Mouse (Mus musculus) forebrain, postnatal 0 days (tissue): ENCODE data around the gene Msl2. TPM values are rescaled to one million over a fixed set of nuclear protein-coding genes. Genes with fewer than 3 reads are reported as not detected.

Experiments
- ATAC-seq: fragments of 200-750 bp; cut with Nextera tagmentation; 2 replicates; pipeline ENCODE4 v1.8.0; 2017; ENCODE audit warnings: mild to moderate bottlenecking, moderate library complexity
- DNase-seq: peaks from one replicate; pipeline ENCODE4 v3.0.0-alpha.2; 2015
- H3K27ac ChIP-seq: fragments of 300-500 bp; sonication (generic); 2 replicates; pipeline ENCODE4 v1.5.1; 2014; ENCODE audit warnings: low read depth, mild to moderate bottlenecking, antibody characterized with exemption, low read length, moderate library complexity, mixed read lengths
- H3K27me3 ChIP-seq: fragments of 300-500 bp; sonication (generic); 2 replicates; pipeline ENCODE4 v1.6.1; 2014; ENCODE audit warnings: mild to moderate bottlenecking, low read length, mixed read lengths; ENCODE audit not compliant: insufficient read depth
- H3K36me3 ChIP-seq: fragments of 300-500 bp; sonication (generic); 2 replicates; pipeline ENCODE4 v1.6.1; 2014; ENCODE audit warnings: mild to moderate bottlenecking, moderate library complexity; ENCODE audit not compliant: insufficient read depth
- H3K4me1 ChIP-seq: fragments of 300-500 bp; sonication (generic); 2 replicates; pipeline ENCODE4 v1.6.1; 2014; ENCODE audit warnings: antibody characterized with exemption; ENCODE audit not compliant: insufficient read depth
- H3K4me2 ChIP-seq: fragments of 300-500 bp; sonication (generic); 2 replicates; pipeline ENCODE4 v1.6.1; 2014; ENCODE audit warnings: low read depth, mild to moderate bottlenecking, moderate library complexity
- H3K4me3 ChIP-seq: fragments of 300-500 bp; sonication (generic); 2 replicates; pipeline ENCODE4 v1.5.1; 2014; ENCODE audit warnings: low read depth, low read length, mixed read lengths
- H3K9ac ChIP-seq: fragments of 300-500 bp; sonication (generic); 2 replicates; pipeline ENCODE4 v1.6.1; 2014; ENCODE audit warnings: mild to moderate bottlenecking
- H3K9me3 ChIP-seq: fragments of 300-500 bp; sonication (generic); 2 replicates; pipeline ENCODE4 v1.6.1; 2016; ENCODE audit warnings: low read length
- CTCF ChIP-seq: sonication (generic); IDR thresholded peaks from 2 replicates; pipeline ENCODE4 v1.5.1; 2016; ENCODE audit warnings: antibody characterized with exemption, control low read depth, low read depth
- WGBS: fragments of 180-500 bp; shearing (Covaris S2); extraction: QIAGEN DNeasy Blood & Tissue Kit; methylation state at CpG from one replicate; pipeline ENCODE4 v1.1.7; 2014; 5-methylcytosine and 5-hydroxymethylcytosine counted together
- polyA plus RNA-seq: library from polyadenylated mRNA; unstranded; fragments of >200 nt; fragmentation: Nextera tagmentation; extraction: Ambion mirVana; gene quantifications from 2 replicates; pipeline ENCODE4 v1.2.1, GENCODE M21; 2015
- total RNA-seq: library from RNA; depleted of rRNA; stranded (reverse); fragments of >200 nt; gene quantifications from 2 replicates; pipeline ENCODE4 v1.2.3, GENCODE M21; 2014

Msl2 gene
- total and polyA plus RNA-seq, 2 experiments from 2014 or later: 4.9 to 33.9 TPM

GRCm38 (mm10) chr9:101057156-101057555, 16.7 kb upstream of the Msl2 start:
- Histone ChIP-seq H3K9ac (no peak overlapping the region), H3K4me1 (no peaks in the 10 kb centered on the region), H3K27ac (no peak overlapping the region), H3K4me2 (no peak overlapping the region), H3K36me3 (no peaks in the 10 kb centered on the region), H3K9me3 (no peaks in the 10 kb centered on the region), H3K27me3 (no peaks in the 10 kb centered on the region), H3K4me3 (no peak overlapping the region)
- no peak for DNase-seq
- WGBS: 95% methylated on average over 4 of the region's 4 CpGs
- TF ChIP-seq CTCF: no peak
- ATAC-seq: no peak

- Histone ChIP-seq H3K4me1 (no peaks in the 10 kb centered on the region; the same call in 1 of the 2 replicates), H3K27ac (no peak overlapping the region), H3K4me2 (no peak overlapping the region), H3K27me3 (no peaks in the 10 kb centered on the region), H3K36me3 (no peaks in the 10 kb centered on the region), H3K9me3 (no peaks in the 10 kb centered on the region), H3K4me3 (no peak overlapping the region), H3K9ac (no peak overlapping the region)
- WGBS: 83% methylated on average over 11 of the region's 11 CpGs
- no peak for DNase-seq
- no peak for ATAC-seq
- TF ChIP-seq CTCF: no peak
Measured at GRCm38 (mm10) chr9:101061035-101061434, 12.9 kb upstream of the Msl2 start.

- Histone ChIP-seq H3K27ac (no peak overlapping the region), H3K4me3 (no peak overlapping the region), H3K36me3 (no peaks in the 10 kb centered on the region), H3K27me3 (no peaks in the 10 kb centered on the region), H3K9me3 (no peaks in the 10 kb centered on the region), H3K4me2 (no peak overlapping the region), H3K4me1 (no peaks in the 10 kb centered on the region; the same call in 1 of the 2 replicates), H3K9ac (no peak overlapping the region)
- WGBS: 59% methylated on average over 6 of the region's 6 CpGs
- no peak for DNase-seq
- ATAC-seq: no peak
- TF ChIP-seq CTCF: no peak
Measured at GRCm38 (mm10) chr9:101062253-101062780, 11.6 kb upstream of the Msl2 start.

GRCm38 (mm10) chr9:101065076-101065602, 8.8 kb upstream of the Msl2 start:
- Histone ChIP-seq H3K9me3 (no peaks in the 10 kb centered on the region), H3K27ac (no peak overlapping the region), H3K4me2 (no peak overlapping the region), H3K4me3 (no peak overlapping the region), H3K4me1 (no peaks in the 10 kb centered on the region; the same call in 1 of the 2 replicates), H3K9ac (no peak overlapping the region), H3K27me3 (no peaks in the 10 kb centered on the region), H3K36me3 (no peaks in the 10 kb centered on the region)
- WGBS: 52% methylated on average over 3 of the region's 3 CpGs
- TF ChIP-seq CTCF: no peak
- no peak; the same call in 1 of the 2 replicates for ATAC-seq
- DNase-seq: peak; percentile 34

- Histone ChIP-seq H3K4me2 (no peak overlapping the region), H3K36me3 (no peaks in the 10 kb centered on the region), H3K27me3 (no peaks in the 10 kb centered on the region), H3K4me1 (peaks cover 7% of the 10 kb centered on the region; the same call in 1 of the 2 replicates), H3K9me3 (no peaks in the 10 kb centered on the region), H3K27ac (no peak overlapping the region), H3K9ac (no peak overlapping the region), H3K4me3 (no peak overlapping the region)
- ATAC-seq (no peak), DNase-seq (no peak)
- WGBS: 96% methylated on average over 3 of the region's 3 CpGs
- no peak for TF ChIP-seq CTCF
Measured at GRCm38 (mm10) chr9:101069781-101070180, 4.1 kb upstream of the Msl2 start.

GRCm38 (mm10) chr9:101072506-101072905, 1.4 kb upstream of the Msl2 start:
- ATAC-seq: no peak
- no peak overlapping the region; the same call in 1 of the 2 replicates for H3K4me3 ChIP-seq

GRCm38 (mm10) chr9:101073041-101073986, 587 bp upstream of the Msl2 start:
- 2% methylated on average over 63 of the region's 65 CpGs for WGBS
- no peaks in the 10 kb centered on the region for H3K27me3 ChIP-seq
- H3K4me1 ChIP-seq: peaks cover 15% of the 10 kb centered on the region
- H3K36me3 ChIP-seq: no peaks in the 10 kb centered on the region
- H3K9ac ChIP-seq: peak overlapping the region; percentile 100
- peak overlapping the region; percentile 85 for H3K4me2 ChIP-seq
- peak; percentile 99 for DNase-seq
- H3K27ac ChIP-seq: peak overlapping the region; percentile 99
- H3K9me3 ChIP-seq: no peaks in the 10 kb centered on the region
- ATAC-seq: peak; percentile 93
- peak overlapping the region; percentile 98 for H3K4me3 ChIP-seq
- no peak for TF ChIP-seq CTCF

More at GRCm38 (mm10) chr9:101072506-101072905, 1.4 kb upstream of the Msl2 start:
- WGBS: 31% methylated on average over 5 of the region's 5 CpGs
- H3K9ac ChIP-seq: peak overlapping the region; percentile 100; the same call in 1 of the 2 replicates
- H3K27ac ChIP-seq: peak overlapping the region; percentile 99; the same call in 1 of the 2 replicates
- H3K36me3 ChIP-seq: no peaks in the 10 kb centered on the region
- no peaks in the 10 kb centered on the region for H3K27me3 ChIP-seq
- no peak for TF ChIP-seq CTCF
- H3K9me3 ChIP-seq: no peaks in the 10 kb centered on the region
- H3K4me1 ChIP-seq: peaks cover 9% of the 10 kb centered on the region
- no peak for DNase-seq
- H3K4me2 ChIP-seq: peak overlapping the region; percentile 85; the same call in 1 of the 2 replicates
